Mouse (Mus musculus) cortical plate, adult 2 months (tissue): ENCODE results near the gene Cwc25.

Source experiments
- CTCF ChIP-seq: fragments of 200-500 bp; IDR thresholded peaks from 2 replicates; pipeline ENCODE4 v1.5.1; 2011; ENCODE audit warnings: mild to moderate bottlenecking, control low read depth, low read length; ENCODE audit not compliant: insufficient read depth; ENCODE audit errors: extremely low read depth
- POLR2A ChIP-seq: fragments of 200-500 bp; IDR thresholded peaks from 2 replicates; pipeline ENCODE4 v1.6.1; 2011; ENCODE audit warnings: mild to moderate bottlenecking, low read length, control low read depth; ENCODE audit not compliant: insufficient read depth; ENCODE audit errors: extremely low read depth

DNA sequence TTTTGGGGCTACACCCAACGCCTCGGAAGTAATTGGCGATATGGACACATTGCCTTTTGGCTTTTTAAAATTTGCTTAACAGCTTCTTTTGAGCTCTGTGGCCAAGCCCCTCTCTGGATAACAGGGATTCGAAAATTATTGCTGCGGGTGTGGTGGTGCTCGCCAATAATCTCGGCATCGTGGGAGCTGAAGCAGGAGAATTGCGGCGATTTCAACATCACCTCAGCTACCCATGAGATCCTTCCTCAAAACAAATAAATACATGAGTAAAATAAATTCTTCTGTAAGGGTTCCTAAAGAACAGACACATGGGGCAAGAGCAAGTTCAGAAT is 16.2 kb upstream of the Cwc25 start:
- TF ChIP-seq POLR2A, result no peak
- TF ChIP-seq CTCF, result no peak
